Mouse (Mus musculus) C2C12 (cell line): ENCODE results near the gene Syf2. TPM values are rescaled to one million over a fixed set of nuclear protein-coding genes. Genes with fewer than 3 reads are reported as not detected.

Experiments used
- H3K27me3 ChIP-seq: one replicate; pipeline ENCODE4 v1.6.1; 2011; ENCODE audit not compliant: control insufficient read depth, insufficient read depth, insufficient read length
- H3K36me3 ChIP-seq: one replicate; pipeline ENCODE4 v1.6.1; 2011; ENCODE audit not compliant: control insufficient read depth, insufficient read depth
- H3K4me3 ChIP-seq: one replicate; pipeline ENCODE4 v1.5.1; 2011; ENCODE audit warnings: mild to moderate bottlenecking, control low read depth; ENCODE audit not compliant: poor library complexity, insufficient read depth, severe bottlenecking
- H3K79me2 ChIP-seq: one replicate; pipeline ENCODE4 v1.6.1; 2011; ENCODE audit not compliant: control insufficient read depth, insufficient read depth
- H3K79me3 ChIP-seq: one replicate; pipeline ENCODE4 v1.6.1; 2011; ENCODE audit warnings: low read depth, control low read depth
- H3ac ChIP-seq: one replicate; pipeline ENCODE3; 2011; ENCODE audit warnings: low read depth; ENCODE audit not compliant: control insufficient read depth, insufficient read length
- CEBPB ChIP-seq: IDR thresholded peaks from one replicate; pipeline ENCODE4 v1.6.1; 2011; ENCODE audit warnings: low read depth, mild to moderate bottlenecking, control low read depth, moderate library complexity
- CTCF ChIP-seq: IDR thresholded peaks from one replicate; pipeline ENCODE4 v1.5.1; 2011; ENCODE audit not compliant: control insufficient read depth, insufficient read depth, insufficient read length
- FOSL1 ChIP-seq: IDR thresholded peaks from one replicate; pipeline ENCODE4 v1.8.0; 2011; ENCODE audit warnings: mild to moderate bottlenecking, low read length; ENCODE audit not compliant: poor library complexity, insufficient read depth, severe bottlenecking
- MAX ChIP-seq: IDR thresholded peaks from one replicate; pipeline ENCODE4 v1.6.1; 2011; ENCODE audit warnings: mild to moderate bottlenecking, control low read depth
- MYOD1 ChIP-seq: IDR thresholded peaks from one replicate; pipeline ENCODE4 v1.6.1; 2011; ENCODE audit warnings: low read depth; ENCODE audit not compliant: control insufficient read depth, insufficient read length
- MYOG ChIP-seq: IDR thresholded peaks from one replicate; pipeline ENCODE4 v1.6.1; 2011; ENCODE audit not compliant: control insufficient read depth, insufficient read length; ENCODE audit errors: extremely low read depth
- USF1 ChIP-seq: IDR thresholded peaks from one replicate; pipeline ENCODE4 v1.6.1; 2011; ENCODE audit warnings: low read depth, mild to moderate bottlenecking, control low read depth, moderate library complexity
- polyA plus RNA-seq: library from polyadenylated mRNA; unstranded; fragments of >200 nt; fragmentation: generic; extraction: Trizol; gene quantifications from one replicate; pipeline ENCODE4 v1.2.1, GENCODE M21; 2012; ENCODE audit warnings: missing spikeins

Gene Syf2
- polyA plus RNA-seq, 1 experiment, result 48.6 TPM

DNA sequence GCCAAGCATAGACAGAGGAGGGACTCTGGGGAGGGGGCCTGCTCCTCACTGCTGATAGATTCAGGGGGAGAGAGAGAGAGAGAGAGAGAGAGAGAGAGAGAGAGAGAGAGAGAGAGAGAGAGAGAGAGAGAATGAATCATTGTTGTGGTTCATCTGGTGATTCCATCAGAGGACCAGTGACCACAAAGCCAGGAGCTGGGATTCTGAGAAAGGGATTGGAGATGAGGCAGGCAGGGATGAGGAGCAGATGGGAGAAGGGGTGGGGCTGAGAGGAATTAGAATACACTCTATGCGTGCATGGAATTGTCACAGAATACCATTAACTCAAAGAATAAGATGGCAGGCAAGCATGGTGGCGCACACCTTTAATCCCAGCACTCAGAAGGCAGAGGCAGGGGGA lies 24.5 kb downstream of the Syf2 start:
- H3K79me2 ChIP-seq, result no peaks in the 10 kb centered on the region

GRCm38 (mm10) chr4:134955845-134956244 lies 25.1 kb downstream of the Syf2 start:
- Histone ChIP-seq H3K27me3 (no peaks in the 10 kb centered on the region), H3K79me2 (no peaks in the 10 kb centered on the region), H3K4me3 (peak overlapping the region; percentile 8), H3ac (peak overlapping the region; percentile 40), H3K36me3 (no peaks in the 10 kb centered on the region), H3K79me3 (no peaks in the 10 kb centered on the region)
- TF ChIP-seq CEBPB (peak; percentile 37), FOSL1 (peak; percentile 69), MYOD1 (no peak)

More for the DNA sequence above, 24.5 kb downstream of the Syf2 start:
- TF ChIP-seq CTCF (no peak), CEBPB (no peak), USF1 (no peak), MYOD1 (no peak), MYOG (no peak), MAX (no peak), FOSL1 (no peak)
- Histone ChIP-seq H3K4me3 (no peak overlapping the region), H3K79me3 (no peaks in the 10 kb centered on the region), H3K36me3 (no peaks in the 10 kb centered on the region), H3K27me3 (no peaks in the 10 kb centered on the region), H3ac (no peak overlapping the region)

- peak overlapping the region; percentile 40 for H3ac ChIP-seq
- peak overlapping the region; percentile 8 for H3K4me3 ChIP-seq
- H3K27me3 ChIP-seq, result no peaks in the 10 kb centered on the region
- H3K36me3 ChIP-seq, result no peaks in the 10 kb centered on the region
- H3K79me3 ChIP-seq, result no peaks in the 10 kb centered on the region
- TF ChIP-seq CTCF, result peak; percentile 58
- no peak for TF ChIP-seq MYOG
- TF ChIP-seq MAX, result no peak
- no peak for TF ChIP-seq FOSL1
- no peak for TF ChIP-seq MYOD1
- no peak for TF ChIP-seq USF1
- no peaks in the 10 kb centered on the region for H3K79me2 ChIP-seq
These were observed 25.6 kb downstream of the Syf2 start for GRCm38 (mm10) chr4:134956328-134956727.

- H3K36me3 ChIP-seq, result no peaks in the 10 kb centered on the region
- H3K27me3 ChIP-seq, result no peaks in the 10 kb centered on the region
- TF ChIP-seq USF1 (no peak), CTCF (no peak), MYOG (no peak), MAX (no peak), CEBPB (no peak), MYOD1 (no peak), FOSL1 (no peak)
- H3K4me3 ChIP-seq, result no peak overlapping the region
- no peaks in the 10 kb centered on the region for H3K79me2 ChIP-seq
- no peaks in the 10 kb centered on the region for H3K79me3 ChIP-seq
- H3ac ChIP-seq, result no peak overlapping the region
These were observed 32.5 kb downstream of the Syf2 start for GRCm38 (mm10) chr4:134963021-134963776.

DNA sequence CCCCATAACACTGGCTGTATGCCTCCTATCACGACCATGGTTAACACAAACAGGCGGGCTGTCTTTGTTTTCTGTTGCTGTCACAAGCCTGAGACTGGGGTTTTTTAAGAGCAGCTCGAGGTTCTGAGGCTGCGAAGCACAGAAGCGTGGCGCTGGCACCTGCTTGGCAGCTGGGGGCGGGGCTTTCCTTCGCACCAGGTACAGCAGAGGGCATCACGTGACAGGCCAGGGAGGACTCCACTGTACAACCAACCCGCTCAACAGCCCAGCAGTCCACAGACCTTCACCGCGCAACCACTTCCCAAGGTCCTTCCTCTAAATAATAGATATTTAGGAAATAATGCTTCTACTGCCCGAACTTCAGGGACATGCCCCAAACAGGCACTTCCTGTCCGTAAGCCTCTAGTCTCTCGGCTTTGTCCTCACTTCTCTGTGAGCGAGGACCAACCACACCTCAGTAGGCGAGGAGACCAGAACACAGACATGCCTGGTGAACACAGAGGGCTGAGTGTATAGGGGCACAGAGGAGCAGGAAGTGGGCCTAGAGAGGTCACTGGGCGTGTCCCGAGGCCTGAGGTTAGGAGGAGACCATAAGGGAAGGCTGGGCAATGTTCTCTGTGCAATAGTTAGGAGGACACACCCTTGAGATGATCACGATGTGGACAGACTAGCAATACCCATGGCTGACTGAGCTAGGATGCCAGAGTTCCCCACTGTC lies 37.3 kb downstream of the Syf2 start:
- Histone ChIP-seq H3K79me3 (no peaks in the 10 kb centered on the region), H3K36me3 (no peaks in the 10 kb centered on the region), H3K4me3 (no peak overlapping the region), H3K79me2 (no peaks in the 10 kb centered on the region), H3ac (no peak overlapping the region), H3K27me3 (no peaks in the 10 kb centered on the region)
- no peak for TF ChIP-seq FOSL1
- TF ChIP-seq MYOD1, result no peak
- TF ChIP-seq MAX, result no peak
- TF ChIP-seq CEBPB, result no peak
- no peak for TF ChIP-seq CTCF
- no peak for TF ChIP-seq MYOG
- no peak for TF ChIP-seq USF1

GRCm38 (mm10) chr4:134968605-134968976 lies 37.9 kb downstream of the Syf2 start:
- Histone ChIP-seq H3K36me3 (no peaks in the 10 kb centered on the region), H3K79me2 (no peaks in the 10 kb centered on the region), H3K79me3 (no peaks in the 10 kb centered on the region), H3K4me3 (no peak overlapping the region), H3K27me3 (no peaks in the 10 kb centered on the region), H3ac (no peak overlapping the region)
- TF ChIP-seq USF1, result no peak
- no peak for TF ChIP-seq CTCF
- no peak for TF ChIP-seq MYOD1
- no peak for TF ChIP-seq FOSL1
- no peak for TF ChIP-seq CEBPB
- no peak for TF ChIP-seq MYOG
- TF ChIP-seq MAX, result no peak
